Mouse (Mus musculus): ENCODE data around the gene Inf2. TPM values are rescaled to one million over a fixed set of nuclear protein-coding genes. Genes with fewer than 3 reads are reported as not detected.

The Inf2 gene
- polyA plus RNA-seq, 2 experiments: 6.9 to 27.5 TPM

DNA sequence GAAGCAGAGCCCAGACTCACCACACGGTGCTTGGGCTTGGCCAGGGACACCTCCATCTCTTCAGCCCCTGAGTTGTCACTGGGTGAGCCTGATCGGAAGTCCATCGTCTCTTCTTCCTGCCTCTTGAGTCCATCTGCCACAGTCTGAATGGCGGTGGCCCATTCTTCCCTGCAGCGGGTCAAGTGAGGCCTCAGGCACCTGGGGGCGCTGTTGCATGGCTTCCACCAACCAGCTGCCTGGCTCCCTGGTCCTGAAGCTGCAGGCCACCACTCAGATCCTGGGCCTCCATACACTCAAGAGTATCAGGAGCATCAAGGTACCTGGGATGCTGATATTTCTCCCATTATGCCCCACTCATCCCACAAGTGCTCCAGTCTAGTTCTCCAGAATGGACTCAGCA, 70.5 kb downstream of the Inf2 start:
- H3K27me3 ChIP-seq (ENCODE audit: control insufficient read depth, insufficient read depth, low read length): no peaks in the 10 kb centered on the region
- TF ChIP-seq POLR2A (IDR thresholded peaks at IDR 0.05; ENCODE audit: borderline replicate concordance, extremely low read depth, insufficient read depth, insufficient read length): no peak
- H3K27ac ChIP-seq (replicated peaks; ENCODE audit: low read depth, low read length): no peak overlapping the region
- peaks cover 94% of the 10 kb centered on the region for H3K36me3 ChIP-seq (ENCODE audit: control insufficient read depth, insufficient read depth, low read length)
- H3K4me2 ChIP-seq (replicated peaks; ENCODE audit: low read depth, low read length, severe bottlenecking): no peak overlapping the region
- no peaks in the 10 kb centered on the region for H3K9me3 ChIP-seq (ENCODE audit: control insufficient read depth, low read length)
- 89% methylated on average over 6 of the region's 6 CpGs for WGBS
- no peak overlapping the region for H3K4me3 ChIP-seq (replicated peaks; ENCODE audit: low read length)
- no peak overlapping the region for H3K9ac ChIP-seq (ENCODE audit: low read depth, low read length, severe bottlenecking)
- peaks cover 39% of the 10 kb centered on the region for H3K4me1 ChIP-seq (ENCODE audit: control insufficient read depth, insufficient read depth, low read length)
- no peak for DNase-seq (ENCODE audit: low spot score)
- ATAC-seq (ENCODE audit: low FRiP score, low read depth): no peak

GRCm38 (mm10) chr12:112660576-112661326, 72.2 kb downstream of the Inf2 start:
- Histone ChIP-seq H3K4me2 (replicated peaks; ENCODE audit: low read depth, low read length, severe bottlenecking) (peak overlapping the region; percentile 39), H3K9me3 (ENCODE audit: control insufficient read depth, low read length) (no peaks in the 10 kb centered on the region), H3K4me1 (ENCODE audit: control insufficient read depth, insufficient read depth, low read length) (peaks cover 54% of the 10 kb centered on the region), H3K27me3 (ENCODE audit: control insufficient read depth, insufficient read depth, low read length) (no peaks in the 10 kb centered on the region), H3K9ac (ENCODE audit: low read depth, low read length, severe bottlenecking) (peak overlapping the region; percentile 36), H3K27ac (replicated peaks; ENCODE audit: low read depth, low read length) (peak overlapping the region; percentile 87), H3K4me3 (replicated peaks; ENCODE audit: low read length) (0 out of 2 replicates have a peak overlapping the region, but pooled peaks have one; percentile 14), H3K36me3 (ENCODE audit: control insufficient read depth, insufficient read depth, low read length) (peaks cover 91% of the 10 kb centered on the region)
- no peak for TF ChIP-seq POLR2A (IDR thresholded peaks at IDR 0.05; ENCODE audit: borderline replicate concordance, extremely low read depth, insufficient read depth, insufficient read length)
- WGBS: 31% methylated on average over 5 of the region's 5 CpGs
- ATAC-seq (ENCODE audit: low FRiP score, low read depth): peak; percentile 82
- peak; percentile 91 for DNase-seq (ENCODE audit: low spot score)

- DNase-seq (ENCODE audit: low spot score): no peak
- Histone ChIP-seq H3K4me2 (replicated peaks; ENCODE audit: low read depth, low read length, severe bottlenecking) (peak overlapping the region; percentile 39), H3K27me3 (ENCODE audit: control insufficient read depth, insufficient read depth, low read length) (no peaks in the 10 kb centered on the region), H3K4me3 (replicated peaks; ENCODE audit: low read length) (0 out of 2 replicates have a peak overlapping the region, but pooled peaks have one; percentile 14), H3K36me3 (ENCODE audit: control insufficient read depth, insufficient read depth, low read length) (peaks cover 90% of the 10 kb centered on the region), H3K27ac (replicated peaks; ENCODE audit: low read depth, low read length) (peak overlapping the region; percentile 87), H3K4me1 (ENCODE audit: control insufficient read depth, insufficient read depth, low read length) (peaks cover 59% of the 10 kb centered on the region), H3K9me3 (ENCODE audit: control insufficient read depth, low read length) (no peaks in the 10 kb centered on the region), H3K9ac (ENCODE audit: low read depth, low read length, severe bottlenecking) (peak overlapping the region; percentile 36; the same call in 1 of the 2 replicates)
- 91% methylated on average over 3 of the region's 3 CpGs for WGBS
- no peak for TF ChIP-seq POLR2A (IDR thresholded peaks at IDR 0.05; ENCODE audit: borderline replicate concordance, extremely low read depth, insufficient read depth, insufficient read length)
- ATAC-seq (ENCODE audit: low FRiP score, low read depth): 0 out of 2 replicates have a peak, but pooled peaks have one; percentile 0
These were observed 72.7 kb downstream of the Inf2 start for GRCm38 (mm10) chr12:112661327-112661605.

- Histone ChIP-seq H3K9me3 (ENCODE audit: control insufficient read depth, low read length) (no peaks in the 10 kb centered on the region), H3K4me1 (ENCODE audit: control insufficient read depth, insufficient read depth, low read length) (peaks cover 65% of the 10 kb centered on the region), H3K27me3 (ENCODE audit: control insufficient read depth, insufficient read depth, low read length) (no peaks in the 10 kb centered on the region), H3K9ac (ENCODE audit: low read depth, low read length, severe bottlenecking) (peak overlapping the region; percentile 8; the same call in 1 of the 2 replicates), H3K27ac (replicated peaks; ENCODE audit: low read depth, low read length) (peak overlapping the region; percentile 87), H3K4me3 (replicated peaks; ENCODE audit: low read length) (no peak overlapping the region), H3K4me2 (replicated peaks; ENCODE audit: low read depth, low read length, severe bottlenecking) (no peak overlapping the region), H3K36me3 (ENCODE audit: control insufficient read depth, insufficient read depth, low read length) (peaks cover 90% of the 10 kb centered on the region)
- TF ChIP-seq POLR2A (IDR thresholded peaks at IDR 0.05; ENCODE audit: borderline replicate concordance, extremely low read depth, insufficient read depth, insufficient read length): no peak
- ATAC-seq (ENCODE audit: low FRiP score, low read depth) (no peak), DNase-seq (ENCODE audit: low spot score) (no peak)
- WGBS: 79% methylated on average over 9 of the region's 9 CpGs
These were observed 73.3 kb downstream of the Inf2 start for GRCm38 (mm10) chr12:112661851-112662250.

GRCm38 (mm10) chr12:112663303-112663702, 74.7 kb downstream of the Inf2 start:
- Histone ChIP-seq H3K9ac (ENCODE audit: low read depth, low read length, severe bottlenecking) (no peak overlapping the region), H3K27me3 (ENCODE audit: control insufficient read depth, insufficient read depth, low read length) (no peaks in the 10 kb centered on the region), H3K4me3 (replicated peaks; ENCODE audit: low read length) (no peak overlapping the region), H3K4me2 (replicated peaks; ENCODE audit: low read depth, low read length, severe bottlenecking) (no peak overlapping the region), H3K9me3 (ENCODE audit: control insufficient read depth, low read length) (no peaks in the 10 kb centered on the region), H3K4me1 (ENCODE audit: control insufficient read depth, insufficient read depth, low read length) (peaks cover 66% of the 10 kb centered on the region), H3K27ac (replicated peaks; ENCODE audit: low read depth, low read length) (0 out of 2 replicates have a peak overlapping the region, but pooled peaks have one; percentile 26), H3K36me3 (ENCODE audit: control insufficient read depth, insufficient read depth, low read length) (peaks cover 88% of the 10 kb centered on the region)
- 84% methylated on average over 10 of the region's 11 CpGs for WGBS
- TF ChIP-seq POLR2A (IDR thresholded peaks at IDR 0.05; ENCODE audit: borderline replicate concordance, extremely low read depth, insufficient read depth, insufficient read length): no peak
- ATAC-seq (ENCODE audit: low FRiP score, low read depth) (no peak), DNase-seq (ENCODE audit: low spot score) (no peak)
